Mouse (Mus musculus) cerebellum, adult (tissue): ENCODE measurements around the gene Mis18a.

Experiments
- ATAC-seq: cut with Nextera tagmentation; 2 replicates; pipeline ENCODE4 v1.9.2; 2017; ENCODE audit warnings: mild to moderate bottlenecking, moderate library complexity, mixed read lengths; ENCODE audit not compliant: insufficient number of reproducible peaks, low FRiP score, low TSS enrichment

Mis18a gene

GRCm38 (mm10) chr16:90706279-90706678 is 20.9 kb downstream of the Mis18a start:
- no peak for ATAC-seq

- ATAC-seq: no peak
These were observed 22.9 kb downstream of the Mis18a start for GRCm38 (mm10) chr16:90704161-90704825.

- ATAC-seq: no peak
These were observed 23.6 kb downstream of the Mis18a start for GRCm38 (mm10) chr16:90703646-90704045.

- ATAC-seq: no peak
These were observed 25.7 kb downstream of the Mis18a start for GRCm38 (mm10) chr16:90701541-90701940.

GRCm38 (mm10) chr16:90699390-90699789 is 27.8 kb downstream of the Mis18a start:
- ATAC-seq: no peak

- ATAC-seq: no peak
These were observed 30.9 kb downstream of the Mis18a start for GRCm38 (mm10) chr16:90696306-90696705.

- no peak for ATAC-seq
These were observed 32.1 kb downstream of the Mis18a start for GRCm38 (mm10) chr16:90695121-90695520.

- no peak for ATAC-seq
These were observed 32.5 kb downstream of the Mis18a start for GRCm38 (mm10) chr16:90694719-90695118.

GRCm38 (mm10) chr16:90693625-90694024 is 33.6 kb downstream of the Mis18a start:
- ATAC-seq: no peak

- no peak; the same call in 1 of the 2 replicates for ATAC-seq
These were observed 34.4 kb downstream of the Mis18a start for GRCm38 (mm10) chr16:90692704-90693385.

- no peak for ATAC-seq
These were observed 39.4 kb downstream of the Mis18a start for GRCm38 (mm10) chr16:90687687-90688263.

GRCm38 (mm10) chr16:90687011-90687410 is 40.2 kb downstream of the Mis18a start:
- ATAC-seq: no peak

GRCm38 (mm10) chr16:90684092-90684491 is 43.1 kb downstream of the Mis18a start:
- ATAC-seq: no peak

GRCm38 (mm10) chr16:90679984-90680383 is 47.2 kb downstream of the Mis18a start:
- no peak for ATAC-seq

GRCm38 (mm10) chr16:90678820-90679219 is 48.4 kb downstream of the Mis18a start:
- no peak for ATAC-seq

- no peak for ATAC-seq
These were observed 50.2 kb downstream of the Mis18a start for GRCm38 (mm10) chr16:90676920-90677574.

GRCm38 (mm10) chr16:90674651-90675050 is 52.6 kb downstream of the Mis18a start:
- no peak for ATAC-seq

GRCm38 (mm10) chr16:90673507-90674354 is 53.5 kb downstream of the Mis18a start:
- peak; percentile 87 for ATAC-seq
